Mouse (Mus musculus): ENCODE measurements around the gene A730009L09Rik.

Gene A730009L09Rik

DNA sequence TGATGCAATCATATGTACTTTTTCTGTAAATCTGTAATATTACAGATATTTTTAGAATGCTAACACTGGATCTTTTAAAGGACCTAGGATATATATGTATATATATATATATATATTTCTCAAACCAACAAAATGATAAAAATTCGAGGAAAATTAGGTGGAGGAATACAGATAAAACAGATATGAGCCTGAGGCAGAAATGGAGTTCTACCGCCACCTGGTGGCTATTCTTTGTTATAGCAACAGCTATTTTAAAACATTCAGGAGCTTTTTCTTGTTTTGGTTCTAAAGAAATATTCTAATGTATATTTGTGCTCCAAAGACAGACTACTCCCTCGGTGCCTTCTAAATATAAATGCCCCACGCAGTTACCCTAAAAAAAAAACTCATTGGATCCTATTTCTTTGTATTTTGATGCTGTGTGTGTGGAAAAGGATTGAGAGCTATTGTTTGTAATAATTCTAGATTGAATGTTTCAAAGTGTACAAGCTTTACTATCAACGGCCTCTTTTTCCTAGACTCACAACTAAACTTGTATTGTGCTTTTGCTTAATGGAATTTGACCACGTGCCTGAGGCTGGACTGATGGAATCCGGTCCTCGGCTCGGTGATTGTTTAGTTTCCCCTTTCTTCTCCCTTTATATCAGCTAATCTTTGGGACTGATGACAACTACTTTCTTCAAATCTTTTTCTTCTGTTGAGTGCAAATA is 44.8 kb downstream of the A730009L09Rik start:
- no peak for DNase-seq (ENCODE audit: low spot score in 2 of 2)

DNA sequence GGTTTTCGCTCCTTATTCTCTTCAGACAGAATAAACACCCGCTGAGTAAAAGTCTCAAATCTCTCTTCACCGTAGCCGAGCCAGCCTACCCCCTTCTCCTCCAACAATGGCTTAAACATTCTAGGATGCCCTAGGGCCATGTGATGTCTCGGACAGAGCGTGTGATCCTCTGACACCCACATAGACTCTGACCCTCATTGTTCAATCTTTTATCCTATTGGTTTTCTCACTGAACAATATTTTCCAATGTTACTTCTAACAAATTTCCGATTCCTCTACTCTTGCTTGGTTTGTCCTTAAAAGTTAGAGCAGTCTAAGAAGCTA is 45.3 kb downstream of the A730009L09Rik start:
- no peak for DNase-seq (ENCODE audit: low spot score in 2 of 2)

All from left cerebral cortex, adult 9 months (tissue).